Mouse (Mus musculus) CD4-positive naive resting alpha-beta T cell, adult 76 days (primary cell): ENCODE results near the gene Arl1. TPM values are rescaled to one million over a fixed set of nuclear protein-coding genes. Genes with fewer than 3 reads are reported as not detected.

ENCODE experiments used
- total RNA-seq: library from RNA; stranded (reverse); gene quantifications from one replicate; pipeline ENCODE4 v1.2.4, GENCODE M21; 2023

Gene Arl1
- total RNA-seq, result 27.7 TPM

GRCm38 (mm10) chr10:88730571-88731495 lies at the start of gene Arl1:
Gene Arl1 (plus strand): TSS chr10:88730858.

GRCm38 (mm10) chr10:88684925-88685324 lies 45.7 kb upstream of the Arl1 start, which contains the start of gene Spic:
Gene Spic (minus strand): TSS chr10:88685015.

Other genes with a start within 250 kb of the Arl1 start
- gene Chpt1, start 226.8 kb upstream of the Arl1 start, total RNA-seq, result 3.3 TPM
- not detected for gene Mybpc1, start 125.7 kb upstream of the Arl1 start, total RNA-seq
- 6.9 TPM for gene Spic, start 45.8 kb upstream of the Arl1 start, total RNA-seq
- 66.0 TPM for gene Utp20, start 95.9 kb downstream of the Arl1 start, total RNA-seq
- not detected for gene Slc5a8, start 155.1 kb downstream of the Arl1 start, total RNA-seq